Mouse (Mus musculus) MEL (cell line): Measurements from ENCODE around the gene Mdc1.

ENCODE experiments used
- CTCF ChIP-seq, 3 experiments: IDR thresholded peaks in 2 of 3; conservative IDR thresholded peaks in 1 of 3; 2 replicates each; pipeline ENCODE4 v1.5.1; 2011 to 2012; ENCODE audit warnings: low read length in 3 of 3, low read depth in 2 of 3, mild to moderate bottlenecking in 2 of 3, improper control_type of control experiment in 1 of 3, inconsistent platforms in 1 of 3, mixed read lengths in 1 of 3, moderate library complexity in 1 of 3; ENCODE audit not compliant: control insufficient read depth in 1 of 3, insufficient read depth in 1 of 3, poor library complexity in 1 of 3, severe bottlenecking in 1 of 3
- GATA1 ChIP-seq: IDR thresholded peaks from 2 replicates; pipeline ENCODE4 v1.6.1; 2011; ENCODE audit warnings: low read depth, low read length, improper control_type of control experiment
- USF1 ChIP-seq: IDR thresholded peaks from 2 replicates; pipeline ENCODE4 v1.6.1; 2014; ENCODE audit warnings: low read depth, mild to moderate bottlenecking, inconsistent platforms, low read length, improper control_type of control experiment, moderate library complexity

- TF ChIP-seq USF1, result no peak
- no peak for TF ChIP-seq GATA1
- TF ChIP-seq CTCF (IDR thresholded peaks at IDR 0.05 in 2 of 3, conservative IDR thresholded peaks at IDR 0.05 in 1 of 3; ENCODE audit: control insufficient read depth in 1 of 3, insufficient read depth in 1 of 3, low read depth in 2 of 3, low read length in 3 of 3, poor library complexity in 1 of 3, severe bottlenecking in 1 of 3), result no peak
These were observed 27.6 kb downstream of the Mdc1 start for GRCm38 (mm10) chr17:35868961-35869345.
